Mouse (Mus musculus) CD4-positive, CD25-positive, alpha-beta regulatory T cell (primary cell): ENCODE data around the gene Siah1a. TPM values are rescaled to one million over a fixed set of nuclear protein-coding genes. Genes with fewer than 3 reads are reported as not detected.

Experiments used
- polyA plus RNA-seq: library from polyadenylated mRNA; unstranded; fragments of 100-300 nt; shearing (Covaris generic); gene quantifications from one replicate; pipeline ENCODE4 v1.2.1, GENCODE M21; 2017

The Siah1a gene
- polyA plus RNA-seq = 39.8 TPM

GRCm38 (mm10) chr8:86745221-86745934 is at the start of gene Siah1a, which contains the start of gene Gm10638:
Gene Siah1a (minus strand): TSS chr8:86745934.
Gene Gm10638 (plus strand): TSS chr8:86745699.

Other genes with a start within 250 kb of the Siah1a start
- gene Abcc12, start 165.2 kb downstream of the Siah1a start, polyA plus RNA-seq = not detected
- 119 TPM for gene Lonp2, start 121.9 kb downstream of the Siah1a start, polyA plus RNA-seq
- gene Gm10638, start 235 bp downstream of the Siah1a start, polyA plus RNA-seq = 1.1 TPM
- gene N4bp1, start 139.3 kb upstream of the Siah1a start, polyA plus RNA-seq = 11.4 TPM